Mouse (Mus musculus) gastrocnemius, postnatal 10 days (tissue): ENCODE measurements around the gene Eml1. TPM values are rescaled to one million over a fixed set of nuclear protein-coding genes. Genes with fewer than 3 reads are reported as not detected.

Source experiments
- DNase-seq: peaks from one replicate; pipeline ENCODE4 v3.0.0; 2021; ENCODE audit warnings: mixed read lengths
- total RNA-seq, 2 experiments: library from RNA; stranded (reverse); gene quantifications; 2 replicates each; pipeline ENCODE4 v1.2.3; 2021

Gene Eml1
- total RNA-seq, 2 experiments from 2014 or later, result 127 to 132 TPM

- DNase-seq, result peak; percentile 58
Measured at GRCm38 (mm10) chr12:108422495-108422857, 51.7 kb downstream of the Eml1 start.

GRCm38 (mm10) chr12:108422858-108423631 lies 52.3 kb downstream of the Eml1 start:
- peak; percentile 95 for DNase-seq

GRCm38 (mm10) chr12:108430964-108431363 lies 60.2 kb downstream of the Eml1 start:
- no peak for DNase-seq

GRCm38 (mm10) chr12:108431714-108432113 lies 61.0 kb downstream of the Eml1 start:
- DNase-seq, result no peak

- DNase-seq, result no peak
Measured at GRCm38 (mm10) chr12:108432578-108432977, 61.8 kb downstream of the Eml1 start.

GRCm38 (mm10) chr12:108433030-108433429 lies 62.3 kb downstream of the Eml1 start:
- DNase-seq, result no peak

- DNase-seq, result peak; percentile 65
Measured at GRCm38 (mm10) chr12:108433498-108433897, 62.7 kb downstream of the Eml1 start.

- no peak for DNase-seq
Measured at GRCm38 (mm10) chr12:108435444-108436015, 64.8 kb downstream of the Eml1 start.

GRCm38 (mm10) chr12:108436029-108436923 lies 65.5 kb downstream of the Eml1 start:
- peak; percentile 26 for DNase-seq

GRCm38 (mm10) chr12:108437446-108437845 lies 66.7 kb downstream of the Eml1 start:
- DNase-seq, result no peak

- DNase-seq, result no peak
Measured at GRCm38 (mm10) chr12:108443271-108443670, 72.5 kb downstream of the Eml1 start.

GRCm38 (mm10) chr12:108443708-108444107 lies 73.0 kb downstream of the Eml1 start:
- no peak for DNase-seq

- no peak for DNase-seq
Measured at GRCm38 (mm10) chr12:108444166-108445115, 73.7 kb downstream of the Eml1 start.

GRCm38 (mm10) chr12:108446721-108447120 lies 76.0 kb downstream of the Eml1 start:
- DNase-seq, result no peak

- no peak for DNase-seq
Measured at GRCm38 (mm10) chr12:108448396-108448795, 77.6 kb downstream of the Eml1 start.

GRCm38 (mm10) chr12:108449935-108450334 lies 79.2 kb downstream of the Eml1 start:
- no peak for DNase-seq

- no peak for DNase-seq
Measured at GRCm38 (mm10) chr12:108450546-108450945, 79.8 kb downstream of the Eml1 start.

- no peak for DNase-seq
Measured at GRCm38 (mm10) chr12:108452151-108452874, 81.6 kb downstream of the Eml1 start.

GRCm38 (mm10) chr12:108453561-108454044 lies 82.8 kb downstream of the Eml1 start:
- DNase-seq, result no peak

- DNase-seq, result no peak
Measured at GRCm38 (mm10) chr12:108455004-108455403, 84.2 kb downstream of the Eml1 start.

GRCm38 (mm10) chr12:108472898-108473297 lies 102.1 kb downstream of the Eml1 start:
- DNase-seq, result no peak
